Mouse (Mus musculus): ENCODE measurements around the gene Irf8.

DNA sequence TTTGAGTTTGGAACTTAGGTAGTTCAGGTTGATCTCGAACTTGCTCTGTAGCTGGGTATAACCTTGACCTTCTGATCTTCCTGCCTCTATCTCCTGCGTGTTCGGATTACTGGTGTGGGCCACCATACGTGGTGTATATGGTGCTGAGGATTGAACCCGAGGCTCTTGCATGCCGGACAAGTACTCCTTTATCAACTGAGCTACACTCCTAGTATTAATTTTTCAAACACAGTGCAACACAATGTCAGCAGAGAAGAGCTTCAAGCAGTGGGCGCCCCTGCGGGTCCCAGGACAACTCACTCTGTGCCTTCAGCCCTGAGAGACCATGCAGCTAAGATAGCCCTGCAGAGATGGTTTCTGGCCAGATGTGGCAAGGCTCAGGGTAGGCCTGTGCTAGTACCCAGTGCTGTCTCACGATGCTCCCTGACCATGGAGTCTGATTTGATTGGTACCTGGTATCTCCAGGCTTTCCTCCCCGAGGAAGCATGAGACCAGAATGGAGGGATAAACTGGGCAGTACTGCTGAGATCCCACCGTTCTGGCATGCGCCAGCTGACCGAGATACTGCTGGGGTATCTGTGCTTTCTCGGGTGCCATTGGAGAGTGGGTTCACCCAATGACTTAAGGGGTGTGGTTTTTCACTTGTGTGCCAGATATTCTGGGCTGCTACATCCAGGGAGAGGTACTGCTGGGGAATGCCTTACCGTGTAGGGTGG is 5.8 kb downstream of the Irf8 start:
- TF ChIP-seq CTCF (IDR thresholded peaks at IDR 0.05; ENCODE audit: low read depth), result no peak
- no peak for TF ChIP-seq EP300 (IDR thresholded peaks at IDR 0.05; ENCODE audit: low read depth)
